Mouse (Mus musculus) thymus, adult 18-20 months (tissue): Measurements from ENCODE around the gene Pfn4.
"Not testable (repeated sequence)": the region's sequence is repeated elsewhere in the genome, so short reads cannot be mapped to it uniquely, and the experiment has no call there.

ENCODE experiments used
- DNase-seq, 2 experiments: peaks; one replicate each; pipeline ENCODE4 v3.0.0; 2022; ENCODE audit warnings: mixed read lengths in 2 of 2

Pfn4 gene

GRCm38 (mm10) chr12:4788128-4788527 is 19.3 kb downstream of the Pfn4 start:
- DNase-seq: not testable (repeated sequence)

DNA sequence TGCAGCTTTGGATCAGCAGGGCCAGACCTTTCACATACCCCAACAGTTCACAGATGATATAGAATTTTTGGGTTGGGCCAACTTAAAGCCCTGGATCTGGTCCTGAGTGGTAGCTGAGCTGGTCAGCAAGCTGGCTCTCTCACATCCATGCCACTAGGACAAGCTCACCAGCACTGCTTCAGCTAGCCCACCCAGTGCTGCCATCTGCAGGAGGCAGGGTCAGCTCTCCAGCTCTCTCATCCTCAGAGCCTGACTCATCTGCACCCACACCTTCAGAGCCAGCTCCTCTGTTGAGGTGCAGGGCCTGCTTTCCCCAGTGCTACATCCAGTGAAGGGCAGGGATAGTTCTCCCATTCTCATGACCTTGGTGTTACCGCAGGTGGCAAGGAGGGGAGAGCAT is 24.9 kb downstream of the Pfn4 start:
- DNase-seq: no peak

GRCm38 (mm10) chr12:4797471-4797870 is 28.6 kb downstream of the Pfn4 start:
- not testable (repeated sequence) for DNase-seq

DNA sequence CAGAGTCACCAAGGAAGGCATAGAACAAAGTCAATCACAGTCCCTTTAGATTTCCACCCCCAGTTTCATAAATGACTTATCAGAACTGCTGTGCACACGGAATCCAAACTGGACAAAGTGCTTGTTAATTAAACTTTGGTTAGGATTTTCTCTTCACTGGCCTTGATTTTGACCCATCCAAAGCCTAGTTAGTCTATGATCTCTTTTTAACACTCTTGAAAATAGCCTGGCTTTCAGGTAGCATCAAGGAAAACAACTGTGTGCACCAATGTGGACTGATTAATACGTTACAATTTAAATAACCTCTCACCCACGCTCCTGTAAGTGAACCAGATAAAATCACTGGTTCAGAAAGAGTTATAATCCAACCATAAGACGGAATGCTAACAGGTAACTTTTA is 42.2 kb downstream of the Pfn4 start:
- no peak for DNase-seq

GRCm38 (mm10) chr12:4811705-4812104 is 42.9 kb downstream of the Pfn4 start:
- DNase-seq: no peak

- DNase-seq: no peak
Observed at GRCm38 (mm10) chr12:4813636-4814035, 44.8 kb downstream of the Pfn4 start.

DNA sequence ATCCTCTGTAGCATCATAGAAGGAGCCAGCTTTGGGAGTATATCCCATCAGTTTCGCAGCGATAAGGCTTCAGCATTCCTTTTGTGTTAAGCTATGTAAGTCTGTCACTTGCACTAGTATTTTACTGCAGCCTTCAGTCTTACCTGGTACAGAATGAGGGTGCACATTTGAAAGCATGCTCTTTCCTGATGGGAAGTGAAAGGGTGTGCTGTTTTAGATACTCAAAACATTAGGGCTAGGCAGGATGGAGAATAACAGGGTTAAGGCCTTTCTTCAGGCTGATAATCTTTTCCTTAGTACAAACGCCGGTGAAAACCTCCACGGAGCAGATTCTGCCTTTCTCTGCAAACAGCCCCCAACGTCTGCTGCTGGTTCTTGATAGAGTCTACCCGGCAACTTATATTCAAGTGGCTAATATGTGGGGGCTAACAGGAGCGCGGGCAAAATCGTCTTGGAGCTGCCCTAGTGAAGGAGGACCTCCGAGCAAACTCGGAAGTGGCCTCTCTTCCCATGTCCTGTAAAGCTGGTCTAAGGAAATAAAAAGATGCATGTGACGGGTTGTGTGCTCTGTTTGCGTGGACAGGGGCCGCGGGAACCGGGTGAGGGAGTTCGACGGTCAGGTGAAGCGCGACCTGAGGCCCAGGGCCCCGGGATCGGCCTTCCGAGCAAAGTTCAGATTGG is 48.0 kb downstream of the Pfn4 start:
- DNase-seq: no peak

DNA sequence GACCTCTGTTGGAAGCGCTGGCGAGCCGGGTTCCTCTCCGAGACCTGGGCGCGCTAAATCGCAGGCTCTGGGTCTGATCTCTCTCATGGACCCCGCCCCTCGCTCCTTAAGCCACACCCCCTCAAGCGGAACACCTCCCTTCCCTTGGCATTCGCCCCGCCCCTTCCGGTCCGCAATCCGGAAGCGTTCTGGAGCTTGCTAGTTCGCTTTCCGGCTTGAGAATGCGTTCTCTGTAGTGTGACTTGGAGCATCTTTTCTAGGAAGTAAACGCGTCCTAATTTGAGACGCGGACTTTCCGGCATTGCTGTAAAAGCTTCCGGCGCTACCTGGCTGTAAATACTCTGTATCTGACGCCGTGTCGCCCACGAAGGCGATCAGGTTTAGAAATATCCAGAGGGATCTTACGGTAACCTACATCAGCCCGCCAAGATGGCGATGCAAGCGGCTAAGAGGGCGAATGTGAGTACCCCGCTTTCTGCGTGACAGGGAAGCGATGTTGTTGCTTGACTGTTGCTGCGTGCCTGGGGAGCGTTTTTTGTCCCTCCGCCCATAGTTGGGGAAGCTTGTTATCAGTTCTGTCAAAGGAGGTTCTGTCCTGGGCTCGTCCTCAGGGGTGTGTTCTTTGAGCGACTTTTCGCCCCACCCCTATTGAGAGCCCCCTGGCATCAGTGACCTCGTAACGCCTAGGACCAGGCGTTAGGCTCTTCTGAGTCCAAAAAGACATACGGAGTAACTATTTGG is 48.7 kb downstream of the Pfn4 start, which contains the start of gene Sf3b6:
Sf3b6 (plus strand) TSS at position 184 of the 741 bp plus-strand sequence.
- DNase-seq: peak; percentile 97 to 98

GRCm38 (mm10) chr12:4827256-4827655 is 58.4 kb downstream of the Pfn4 start:
- DNase-seq: no peak
